Mouse (Mus musculus) B cell, adult 62 days (primary cell): Measurements from ENCODE around the gene Gm20809. TPM values are rescaled to one million over a fixed set of nuclear protein-coding genes. Genes with fewer than 3 reads are reported as not detected.

Experiments
- total RNA-seq: library from RNA; stranded (reverse); gene quantifications from 4 replicates; pipeline ENCODE4 v1.2.4, GENCODE M21; 2023

The Gm20809 gene
- total RNA-seq: not detected in 4 replicates

GRCm38 (mm10) chrY:24454757-24455156, at the start of gene Gm20809:
TSS of gene Gm20809 (plus strand) at chrY:24455057.

